Comparison of ENCODE assay signal across 19 mouse cellular contexts in genomic region chr13:70641941-70642340, GRCm38 (mm10). TPM values are rescaled to one million over a fixed set of nuclear protein-coding genes. Genes with fewer than 3 reads are reported as not detected.
A peak's percentile ranks its signal among the peaks of the same experiment; 100 is the strongest.
DNase-seq lines count a peak whose midpoint lies in the region; ATAC-seq and TF ChIP-seq lines count a peak whose summit lies in the region.
"Had no signal": no experiment of that assay in that cellular context is flagged by ENCODE, and none has a peak within 500 bp of the region (broad histone marks: within the 10 kb centered on the region; RNA-seq: fewer than 3 reads in every experiment).

No protein-coding gene starts in this region.

- no peaks in the 10 kb centered on the region for H3K4me1 ChIP-seq in kidney, adult 2 months (ENCODE audit: control insufficient read depth, insufficient read depth, low read length)
- peaks cover 7% of the 10 kb centered on the region; the same call in 1 of the 2 replicates for H3K4me1 ChIP-seq in limb, embryonic 10.5 days
- H3K4me1 ChIP-seq: neural tube, embryonic 12.5 days had no signal

- no peak for TF ChIP-seq POLR2A in kidney, adult 2 months (IDR thresholded peaks at IDR 0.05; ENCODE audit: low read depth, low read length)

- 68% methylated on average over 4 of the region's 4 CpGs for WGBS in kidney, adult 2 months
- 72% methylated on average over 4 of the region's 4 CpGs for WGBS in limb, embryonic 10.5 days

- peak; percentile 5 to 9 for DNase-seq in gastrocnemius, postnatal 4 days (ENCODE audit: low spot score in 2 of 2)
- DNase-seq in gastrocnemius, adult 18-20 months (ENCODE audit: low spot score): no peak
- DNase-seq in kidney, adult 18-20 months: peak; percentile 1
- no peak for DNase-seq in kidney, adult 2 months
- peak; percentile 70 for DNase-seq in 416B (ENCODE audit: low read depth)
- peak; percentile 9 for DNase-seq in limb, embryonic 10.5 days (ENCODE audit: low spot score)
- DNase-seq: cerebellum, adult 8-10 months; heart, postnatal 14 days; right cerebral cortex, adult 18-20 months; thymus, postnatal 36 days had no signal

- ATAC-seq in erythroid progenitor cell, adult 5-6 weeks (replicated peaks; ENCODE audit: low FRiP score, poor library complexity, severe bottlenecking): no peak
- ATAC-seq: forebrain, embryonic 14.5 days; intestine, embryonic 16.5 days had no signal

- no peaks in the 10 kb centered on the region for H3K27me3 ChIP-seq in kidney, adult 2 months (replicated peaks; ENCODE audit: control insufficient read depth, insufficient read depth, low read length)
- no peaks in the 10 kb centered on the region for H3K27me3 ChIP-seq in limb, embryonic 10.5 days (ENCODE audit: low read depth, poor library complexity, severe bottlenecking)
- H3K27me3 ChIP-seq: lung, embryonic 15.5 days; neural tube, embryonic 12.5 days had no signal

- no peak overlapping the region for H3K27ac ChIP-seq in kidney, adult 2 months (ENCODE audit: insufficient read depth, low read depth, low read length)
- H3K27ac ChIP-seq in limb, embryonic 10.5 days: no peak overlapping the region
- H3K27ac ChIP-seq: hindbrain, embryonic 14.5 days; kidney, postnatal 0 days; lung, embryonic 15.5 days; macrophage; midbrain, embryonic 10.5 days; neural tube, embryonic 12.5 days had no signal

- no peak overlapping the region for H3K4me3 ChIP-seq in kidney, adult 2 months (ENCODE audit: insufficient read depth, low read depth, low read length)
- no peak overlapping the region for H3K4me3 ChIP-seq in limb, embryonic 10.5 days
- H3K4me3 ChIP-seq: lung, embryonic 15.5 days; midbrain, embryonic 10.5 days; neural tube, embryonic 12.5 days had no signal

- no peaks in the 10 kb centered on the region for H3K9me3 ChIP-seq in limb, embryonic 10.5 days (replicated peaks)
- H3K9me3 ChIP-seq: lung, embryonic 15.5 days; midbrain, embryonic 10.5 days; neural tube, embryonic 12.5 days had no signal

- no peak for TF ChIP-seq CTCF in kidney, adult 2 months (conservative IDR thresholded peaks at IDR 0.05; ENCODE audit: insufficient read depth, insufficient read length, low read depth, low read length)

- no peaks in the 10 kb centered on the region for H3K36me3 ChIP-seq in kidney, adult 2 months (ENCODE audit: control insufficient read depth, insufficient read depth, low read length)
- no peaks in the 10 kb centered on the region for H3K36me3 ChIP-seq in limb, embryonic 10.5 days
- H3K36me3 ChIP-seq: lung, embryonic 15.5 days; midbrain, embryonic 10.5 days; neural tube, embryonic 12.5 days had no signal

RNA-seq across cellular contexts. Expression of gene Ice1, which starts 4.5 kb away (rescaled TPM):
- total RNA-seq in gastrocnemius, postnatal 4 days (2021): 10 to 100 TPM; 43.0 to 44.3 TPM
- 10 to 100 TPM; 14.6 to 18.3 TPM for total RNA-seq in gastrocnemius, adult 18-20 months (2021)
- polyA plus RNA-seq in kidney, adult 2 months (2012; rRNA removed): 15.4 and 17.1 TPM in 2 replicates
- 21.3 and 23.9 TPM in 2 replicates for polyA plus RNA-seq in limb, embryonic 10.5 days (2016; fragmentation: Nextera tagmentation; extraction: Ambion mirVana)
- 8.4 and 14.4 TPM in 2 replicates for total RNA-seq in erythroid progenitor cell, adult 5-6 weeks (2015; ENCODE audit: low replicate concordance)
- 2.8 and 4.4 TPM in 2 replicates for total RNA-seq in erythroid progenitor cell, adult 5-6 weeks (2017; ENCODE audit: low replicate concordance)

Comparison
In these comparisons a context has a peak if more than half of its experiments do, and no peak if none do; other contexts are left out.
1. DNase-seq: peak in gastrocnemius, postnatal 4 days (2 of 2), kidney, adult 18-20 months (single experiment), 416B (single experiment) and limb, embryonic 10.5 days (single experiment); none in gastrocnemius, adult 18-20 months (single experiment) and kidney, adult 2 months (single experiment).